Mouse (Mus musculus): ENCODE measurements around the gene Nudt17. TPM values are rescaled to one million over a fixed set of nuclear protein-coding genes. Genes with fewer than 3 reads are reported as not detected.
"Not testable (repeated sequence)": the region's sequence is repeated elsewhere in the genome, so short reads cannot be mapped to it uniquely, and the experiment has no call there.

Gene Nudt17
- polyA plus RNA-seq, 1 experiment = 4.7 TPM

DNA sequence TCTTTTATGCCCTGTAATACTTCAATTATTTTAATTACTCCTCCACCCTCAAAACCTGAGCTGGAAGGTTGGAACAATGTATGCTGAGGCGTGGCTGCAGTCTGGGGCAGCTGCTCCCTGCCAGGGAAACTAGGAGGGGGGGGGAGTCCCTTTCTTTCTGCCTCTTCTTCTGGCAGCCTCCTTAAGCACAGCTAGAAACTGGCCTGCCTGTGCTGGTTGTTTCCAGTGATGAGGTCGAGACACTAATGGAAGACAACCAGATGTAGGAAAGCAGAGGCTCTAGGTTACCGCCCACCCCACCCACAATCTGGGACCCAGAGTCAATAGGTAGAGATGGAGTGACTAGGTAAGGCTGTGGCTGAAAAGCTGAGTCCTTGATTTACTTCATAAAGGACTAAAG is 32.7 kb downstream of the Nudt17 start:
- H3K4me1 ChIP-seq (ENCODE audit: control insufficient read depth, insufficient read depth, low read length) = no peaks in the 10 kb centered on the region
- DNase-seq = no peak
- 51% methylated on average over 3 of the region's 3 CpGs for WGBS
- TF ChIP-seq CTCF (IDR thresholded peaks at IDR 0.05; ENCODE audit: insufficient read depth, low read length) (no peak), POLR2A (IDR thresholded peaks at IDR 0.05; ENCODE audit: borderline replicate concordance, extremely low read depth, low read depth, low read length) (no peak)
- no peak overlapping the region for H3K4me3 ChIP-seq (replicated peaks; ENCODE audit: extremely low read depth, low read depth, low read length)

DNA sequence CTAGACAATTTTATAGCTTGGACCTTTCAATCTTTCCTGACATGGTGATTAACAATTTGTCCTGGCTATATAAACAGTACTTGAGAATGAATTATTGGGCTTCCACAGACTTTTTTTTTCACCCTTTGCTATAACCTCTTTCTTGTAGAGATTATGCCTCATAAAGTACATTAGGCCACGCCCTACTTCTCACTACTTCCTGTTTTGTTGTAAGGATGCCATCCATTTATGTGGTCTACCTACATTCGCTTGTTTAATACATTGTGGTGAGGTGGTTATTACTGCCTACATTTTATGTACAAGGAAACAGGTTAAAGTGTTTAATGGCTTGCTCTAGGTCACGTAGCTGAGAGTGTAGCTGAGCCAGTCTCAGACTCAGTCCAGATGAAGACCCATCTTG is 33.2 kb downstream of the Nudt17 start:
- Histone ChIP-seq H3K4me3 (replicated peaks; ENCODE audit: extremely low read depth, low read depth, low read length) (no peak overlapping the region), H3K4me1 (ENCODE audit: control insufficient read depth, insufficient read depth, low read length) (no peaks in the 10 kb centered on the region)
- TF ChIP-seq CTCF (IDR thresholded peaks at IDR 0.05; ENCODE audit: insufficient read depth, low read length) (no peak), POLR2A (IDR thresholded peaks at IDR 0.05; ENCODE audit: borderline replicate concordance, extremely low read depth, low read depth, low read length) (no peak)
- no peak for DNase-seq
- 74% methylated on average over 3 of the region's 3 CpGs for WGBS

- TF ChIP-seq POLR2A (IDR thresholded peaks at IDR 0.05; ENCODE audit: borderline replicate concordance, extremely low read depth, low read depth, low read length) (no peak), CTCF (IDR thresholded peaks at IDR 0.05; ENCODE audit: insufficient read depth, low read length) (no peak)
- Histone ChIP-seq H3K4me3 (replicated peaks; ENCODE audit: extremely low read depth, low read depth, low read length) (no peak overlapping the region), H3K4me1 (ENCODE audit: control insufficient read depth, insufficient read depth, low read length) (no peaks in the 10 kb centered on the region)
- WGBS = 59% methylated on average over 8 of the region's 8 CpGs
- no peak for DNase-seq
Measured at GRCm38 (mm10) chr3:96674442-96674841, 33.9 kb downstream of the Nudt17 start.

DNA sequence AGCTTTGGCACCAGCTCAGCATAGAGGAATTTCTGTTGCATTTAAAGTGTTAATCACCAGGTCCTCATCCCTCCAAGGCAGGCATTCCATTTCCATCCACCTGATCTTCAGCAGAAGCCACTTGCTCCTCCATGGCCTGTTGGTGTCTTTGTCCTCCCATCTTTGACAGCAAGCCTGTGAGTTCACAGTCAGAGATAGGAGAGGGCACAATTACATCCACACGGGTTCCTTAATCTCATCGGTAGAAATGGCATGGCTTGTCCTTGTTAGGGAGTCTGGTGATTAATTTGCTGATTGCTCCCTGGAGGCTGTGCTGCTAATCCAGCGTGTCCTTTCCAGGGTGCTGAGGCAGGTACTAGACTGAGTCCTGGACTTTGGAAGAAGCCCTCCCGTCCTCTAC is 34.8 kb downstream of the Nudt17 start:
- 77% methylated on average over 4 of the region's 4 CpGs for WGBS
- Histone ChIP-seq H3K4me1 (ENCODE audit: control insufficient read depth, insufficient read depth, low read length) (no peaks in the 10 kb centered on the region), H3K4me3 (replicated peaks; ENCODE audit: extremely low read depth, low read depth, low read length) (no peak overlapping the region)
- no peak for DNase-seq
- TF ChIP-seq CTCF (IDR thresholded peaks at IDR 0.05; ENCODE audit: insufficient read depth, low read length) (no peak), POLR2A (IDR thresholded peaks at IDR 0.05; ENCODE audit: borderline replicate concordance, extremely low read depth, low read depth, low read length) (no peak)

DNA sequence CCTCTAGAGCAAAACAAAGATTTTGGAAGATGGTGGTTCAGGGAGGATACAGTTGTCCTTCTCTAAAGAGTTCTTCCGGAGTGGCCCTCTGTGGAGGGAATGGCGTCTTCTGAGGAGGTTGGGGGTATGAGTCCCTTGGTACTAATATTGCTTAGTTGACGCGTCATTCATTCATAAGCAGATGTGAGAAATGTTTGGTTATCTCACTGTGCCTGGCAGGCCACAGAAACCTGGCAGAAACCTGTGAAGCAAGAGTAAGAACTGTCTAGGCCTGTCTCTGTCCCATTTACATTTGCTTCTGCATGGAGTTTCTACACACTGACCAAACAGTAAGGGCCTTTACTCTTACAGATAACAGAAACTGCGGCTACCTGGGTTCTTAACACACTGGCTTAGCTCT is 36.8 kb downstream of the Nudt17 start:
- no peak for DNase-seq
- 94% methylated on average over 5 of the region's 5 CpGs for WGBS
- Histone ChIP-seq H3K4me3 (replicated peaks; ENCODE audit: extremely low read depth, low read depth, low read length) (no peak overlapping the region), H3K4me1 (ENCODE audit: control insufficient read depth, insufficient read depth, low read length) (no peaks in the 10 kb centered on the region)
- TF ChIP-seq POLR2A (IDR thresholded peaks at IDR 0.05; ENCODE audit: borderline replicate concordance, extremely low read depth, low read depth, low read length) = no peak
- no peak for TF ChIP-seq CTCF (IDR thresholded peaks at IDR 0.05; ENCODE audit: insufficient read depth, low read length)

DNA sequence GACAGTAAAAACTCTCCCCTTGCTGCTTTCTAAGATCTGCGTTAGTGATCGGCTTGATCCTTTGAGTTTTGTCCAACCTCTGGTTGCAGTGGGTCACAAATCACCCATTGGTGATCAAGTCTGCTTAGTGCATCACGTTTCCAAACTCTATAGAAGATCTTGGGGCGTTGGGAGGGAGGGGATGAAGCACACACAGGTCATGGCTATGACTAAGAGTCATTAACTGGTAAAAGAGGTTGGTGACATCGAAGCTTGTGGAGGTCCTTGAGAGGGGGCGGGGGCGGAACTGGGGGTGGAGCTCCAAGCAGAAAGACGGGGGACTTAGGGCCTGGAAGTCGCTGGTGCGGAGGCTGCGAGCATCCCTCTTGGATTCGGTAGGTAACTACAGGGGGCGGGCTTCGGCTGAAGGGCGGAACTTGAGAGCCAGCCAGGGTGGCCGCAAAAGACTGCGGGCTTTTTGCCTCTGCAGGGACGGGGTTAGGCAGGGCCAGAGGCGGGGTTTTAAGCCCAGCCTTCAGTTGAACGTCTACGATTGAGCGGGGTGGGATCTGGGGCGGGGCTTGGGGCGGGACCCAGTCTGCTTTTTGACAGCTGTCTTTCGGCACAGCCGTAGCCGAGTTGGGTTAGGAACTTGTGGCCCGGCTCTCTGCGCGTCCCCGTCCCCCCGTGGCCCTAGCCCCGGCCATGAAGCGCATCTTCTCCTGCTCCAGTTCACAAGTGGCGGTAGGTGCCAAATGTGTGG is 38.5 kb downstream of the Nudt17 start, which contains the start of gene Ankrd35:
Gene Ankrd35 (plus strand): TSS at position 405 of the 742 bp plus-strand sequence.
- DNase-seq = peak; percentile 75
- H3K4me1 ChIP-seq (ENCODE audit: control insufficient read depth, insufficient read depth, low read length) = no peaks in the 10 kb centered on the region
- TF ChIP-seq POLR2A (IDR thresholded peaks at IDR 0.05; ENCODE audit: borderline replicate concordance, extremely low read depth, low read depth, low read length) = peak; percentile 29; the same call in 1 of the 2 replicates
- 0 out of 2 replicates have a peak, but pooled peaks have one; percentile 2 for TF ChIP-seq CTCF (IDR thresholded peaks at IDR 0.05; ENCODE audit: insufficient read depth, low read length)
- WGBS = 5% methylated on average over 35 of the region's 35 CpGs
- H3K4me3 ChIP-seq (replicated peaks; ENCODE audit: extremely low read depth, low read depth, low read length) = peak within 1 kb of the TSS; percentile 56

- Histone ChIP-seq H3K4me3 (replicated peaks; ENCODE audit: extremely low read depth, low read depth, low read length) (no peak overlapping the region), H3K4me1 (ENCODE audit: control insufficient read depth, insufficient read depth, low read length) (no peaks in the 10 kb centered on the region)
- no peak for DNase-seq
- 83% methylated on average over 5 of the region's 5 CpGs for WGBS
- TF ChIP-seq POLR2A (IDR thresholded peaks at IDR 0.05; ENCODE audit: borderline replicate concordance, extremely low read depth, low read depth, low read length) (no peak), CTCF (IDR thresholded peaks at IDR 0.05; ENCODE audit: insufficient read depth, low read length) (no peak)
Measured at GRCm38 (mm10) chr3:96668424-96669067, 39.8 kb downstream of the Nudt17 start.

- no peaks in the 10 kb centered on the region for H3K4me1 ChIP-seq (ENCODE audit: control insufficient read depth, insufficient read depth, low read length)
- no peak overlapping the region for H3K4me3 ChIP-seq (replicated peaks; ENCODE audit: extremely low read depth, low read depth, low read length)
- TF ChIP-seq CTCF (IDR thresholded peaks at IDR 0.05; ENCODE audit: insufficient read depth, low read length) (0 out of 2 replicates have a peak, but pooled peaks have one; percentile 14), POLR2A (IDR thresholded peaks at IDR 0.05; ENCODE audit: borderline replicate concordance, extremely low read depth, low read depth, low read length) (no peak)
- no peak for DNase-seq
- 46% methylated on average over 1 of the region's 1 CpGs for WGBS
Measured at GRCm38 (mm10) chr3:96667316-96667715, 41.0 kb downstream of the Nudt17 start.

- DNase-seq = no peak
- Histone ChIP-seq H3K4me1 (ENCODE audit: control insufficient read depth, insufficient read depth, low read length) (no peaks in the 10 kb centered on the region), H3K4me3 (replicated peaks; ENCODE audit: extremely low read depth, low read depth, low read length) (no peak overlapping the region)
- no peak for TF ChIP-seq POLR2A (IDR thresholded peaks at IDR 0.05; ENCODE audit: borderline replicate concordance, extremely low read depth, low read depth, low read length)
- TF ChIP-seq CTCF (IDR thresholded peaks at IDR 0.05; ENCODE audit: insufficient read depth, low read length) = no peak
- 90% methylated on average over 5 of the region's 5 CpGs for WGBS
Measured at GRCm38 (mm10) chr3:96666916-96667315, 41.4 kb downstream of the Nudt17 start.

DNA sequence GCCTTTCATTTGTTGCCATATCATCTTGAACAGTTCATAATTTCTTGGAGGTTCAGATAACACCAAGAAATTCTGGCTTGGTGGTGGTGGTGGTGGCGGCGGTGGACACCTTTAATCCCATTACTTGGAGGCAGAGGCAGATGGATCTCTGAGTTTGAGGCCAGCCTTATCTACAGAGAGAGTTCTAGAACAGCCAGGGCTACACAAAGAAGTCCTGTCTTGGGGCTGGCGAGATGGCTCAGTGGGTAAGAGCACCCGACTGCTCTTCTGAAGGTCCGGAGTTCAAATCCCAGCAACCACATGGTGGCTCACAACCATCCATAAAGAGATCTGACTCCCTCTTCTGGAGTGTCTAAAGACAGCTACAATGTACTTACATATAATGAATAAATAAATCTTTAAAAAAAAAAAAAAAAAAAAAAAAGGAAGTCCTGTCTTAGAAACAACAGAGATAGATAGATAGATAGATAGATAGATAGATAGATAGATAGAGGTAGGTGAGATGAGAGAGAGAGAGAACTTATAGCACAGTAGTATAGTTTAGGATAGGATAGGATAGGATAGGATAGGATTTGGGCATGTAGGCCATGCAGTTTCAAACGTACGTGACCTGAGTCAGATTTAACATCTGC is 42.5 kb downstream of the Nudt17 start:
- not testable (repeated sequence) for H3K4me3 ChIP-seq (replicated peaks; ENCODE audit: extremely low read depth, low read depth, low read length); H3K4me1 ChIP-seq (ENCODE audit: control insufficient read depth, insufficient read depth, low read length); DNase-seq
- WGBS = 89% methylated on average over 7 of the region's 7 CpGs

Data from lung, adult 2 months (tissue).